Mouse (Mus musculus): ENCODE results near the gene Rsph10b. TPM values are rescaled to one million over a fixed set of nuclear protein-coding genes. Genes with fewer than 3 reads are reported as not detected.

Gene Rsph10b
- 1.9 and 2.1 TPM in 2 replicates for polyA plus RNA-seq (2015; fragmentation: Nextera tagmentation; extraction: Ambion mirVana)

DNA sequence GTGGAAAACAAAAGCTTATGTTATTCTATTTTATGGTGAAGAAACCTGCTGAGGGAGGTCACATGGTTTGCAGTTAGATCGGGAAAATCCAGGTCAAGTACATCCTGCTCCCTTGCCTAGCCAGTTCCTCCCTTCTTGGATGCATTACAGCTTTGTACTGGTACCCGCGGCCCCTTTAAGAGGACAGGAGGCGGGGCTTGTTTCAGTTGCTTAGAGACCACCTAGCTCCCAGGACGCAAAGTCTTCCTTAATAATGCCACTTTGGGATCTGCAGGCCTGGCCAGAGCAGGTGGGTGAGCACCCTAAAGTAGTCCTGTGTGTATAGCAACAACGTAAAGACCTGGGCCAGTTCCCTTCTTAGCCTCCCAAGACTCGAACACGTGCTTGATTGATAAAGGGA is at the start of gene Rsph10b:
Gene Rsph10b, plus strand, starts transcription at position 205 of the 400 bp plus-strand sequence.
- H3K4me2 ChIP-seq (replicated peaks), result peak within 1 kb of the TSS; percentile 12; the same call in 1 of the 2 replicates
- H3K4me3 ChIP-seq, result peak within 1 kb of the TSS; percentile 7; the same call in 1 of the 2 replicates
- ATAC-seq (replicated peaks), result no peak

DNA sequence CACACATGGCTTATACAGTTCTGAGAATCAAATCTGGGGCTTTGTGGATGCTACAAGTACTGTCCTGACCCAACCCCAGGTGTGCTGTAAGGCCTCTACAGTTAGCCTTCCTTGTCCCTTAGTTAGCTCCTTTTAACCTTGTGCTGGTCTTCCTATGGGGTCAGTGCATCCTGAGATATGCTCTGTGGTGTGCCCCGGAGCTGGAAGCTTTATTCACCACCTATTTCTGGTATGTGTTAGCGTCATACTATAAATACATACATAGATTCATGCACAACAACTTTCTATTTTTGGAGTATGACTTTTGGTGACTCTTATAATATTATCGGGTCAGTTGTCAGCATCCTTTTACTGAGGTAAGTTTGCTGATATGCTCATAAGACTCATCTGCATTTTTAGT is 47.6 kb upstream of the Rsph10b start:
- ATAC-seq (replicated peaks), result no peak
- no peak overlapping the region for H3K9ac ChIP-seq (replicated peaks)
- no peak overlapping the region for H3K4me3 ChIP-seq
- H3K36me3 ChIP-seq, result peaks cover 93% of the 10 kb centered on the region
- no peaks in the 10 kb centered on the region for H3K27me3 ChIP-seq
- 96% methylated on average over 3 of the region's 3 CpGs for WGBS
- H3K27ac ChIP-seq (replicated peaks), result no peak overlapping the region
- H3K4me1 ChIP-seq, result no peaks in the 10 kb centered on the region
- H3K4me2 ChIP-seq (replicated peaks), result no peak overlapping the region
- H3K9me3 ChIP-seq, result no peaks in the 10 kb centered on the region

More for the DNA sequence above, at the start of gene Rsph10b:
- Histone ChIP-seq H3K27me3 (no peaks in the 10 kb centered on the region), H3K36me3 (peaks cover 39% of the 10 kb centered on the region), H3K9me3 (no peaks in the 10 kb centered on the region), H3K4me1 (peaks cover 3% of the 10 kb centered on the region; the same call in 1 of the 2 replicates), H3K27ac (replicated peaks) (no peak within 1 kb of the TSS), H3K9ac (replicated peaks) (no peak within 1 kb of the TSS)
- 12% methylated on average over 8 of the region's 8 CpGs for WGBS

DNA sequence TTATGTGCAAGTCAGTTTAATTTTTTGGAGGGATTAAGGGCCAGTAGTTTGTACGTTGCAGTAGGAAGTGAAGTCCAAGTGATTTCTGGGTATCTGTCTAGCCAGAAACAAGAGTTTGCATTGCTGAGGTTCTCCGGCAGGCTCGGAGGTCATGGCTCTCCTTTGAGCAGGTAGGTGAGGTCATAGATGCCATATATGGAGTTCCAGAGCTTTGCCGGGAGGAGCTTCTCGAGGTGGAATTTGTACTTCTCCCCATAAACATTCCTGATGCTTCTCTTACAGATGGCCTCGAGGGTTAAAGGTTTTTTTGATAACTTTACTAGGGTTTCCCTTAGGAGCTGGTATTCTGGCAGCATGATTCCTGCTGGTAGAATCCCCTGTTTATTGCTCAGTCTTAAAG is 42.1 kb upstream of the Rsph10b start:
- Histone ChIP-seq H3K4me2 (replicated peaks) (no peak overlapping the region), H3K4me3 (no peak overlapping the region), H3K36me3 (peaks cover 58% of the 10 kb centered on the region), H3K27me3 (no peaks in the 10 kb centered on the region), H3K9me3 (no peaks in the 10 kb centered on the region), H3K9ac (replicated peaks) (no peak overlapping the region), H3K27ac (replicated peaks) (no peak overlapping the region), H3K4me1 (no peaks in the 10 kb centered on the region)
- 89% methylated on average over 6 of the region's 6 CpGs for WGBS
- no peak for ATAC-seq (replicated peaks)

DNA sequence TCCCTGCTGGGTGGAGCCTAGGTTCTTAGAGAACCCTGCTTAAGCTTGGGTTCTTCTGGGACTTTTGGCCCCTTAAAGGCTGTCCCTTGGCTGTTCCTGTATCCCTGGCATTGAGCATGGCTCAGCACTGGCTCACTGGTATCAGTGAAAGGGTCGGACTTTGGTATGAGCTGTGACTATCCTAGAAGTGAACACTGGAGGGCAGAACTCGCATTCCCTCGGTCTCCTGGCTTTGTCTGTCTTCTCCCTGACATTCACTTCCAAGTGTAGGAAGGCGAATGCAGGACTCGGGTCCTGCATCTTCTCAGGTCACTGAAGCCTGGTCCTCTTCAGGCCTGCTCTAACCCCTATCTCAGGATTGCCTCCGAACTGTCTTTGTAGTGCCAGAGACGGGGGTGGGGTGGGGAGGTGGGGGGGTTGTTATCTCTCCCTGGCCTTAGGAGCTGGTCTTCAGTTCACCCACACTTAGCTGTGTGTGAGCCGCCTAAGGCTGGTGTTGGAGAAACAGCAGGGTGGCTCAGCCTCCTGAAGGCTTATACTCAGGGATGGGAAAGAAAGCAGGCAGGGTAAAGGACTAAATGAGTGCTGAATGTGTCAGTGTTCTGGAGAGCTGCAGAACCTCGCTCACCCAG is 40.5 kb upstream of the Rsph10b start:
- Histone ChIP-seq H3K36me3 (peaks cover 45% of the 10 kb centered on the region), H3K27me3 (no peaks in the 10 kb centered on the region), H3K4me1 (no peaks in the 10 kb centered on the region), H3K9me3 (no peaks in the 10 kb centered on the region), H3K4me3 (no peak overlapping the region), H3K9ac (replicated peaks) (no peak overlapping the region), H3K27ac (replicated peaks) (no peak overlapping the region), H3K4me2 (replicated peaks) (no peak overlapping the region)
- ATAC-seq (replicated peaks), result no peak
- 76% methylated on average over 9 of the region's 9 CpGs for WGBS

DNA sequence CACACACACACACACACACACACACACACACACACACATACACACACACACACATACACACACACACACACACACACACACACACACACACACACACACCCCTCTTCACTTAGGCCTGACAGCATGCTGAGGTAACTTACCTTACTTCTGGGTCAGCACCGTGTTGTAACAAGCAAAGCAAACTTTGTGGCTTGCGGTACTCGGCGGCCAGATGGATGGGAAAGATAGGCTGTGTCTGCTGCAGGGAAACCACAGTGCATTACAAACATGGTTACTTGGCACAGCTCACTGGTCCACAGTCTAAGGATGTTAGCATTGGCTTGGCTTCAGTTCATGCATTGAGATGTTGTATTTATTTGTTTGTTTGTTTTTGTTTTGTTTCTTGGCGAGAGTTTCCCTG is 39.4 kb upstream of the Rsph10b start:
- 80% methylated on average over 5 of the region's 5 CpGs for WGBS
- H3K4me2 ChIP-seq (replicated peaks), result no peak overlapping the region

DNA sequence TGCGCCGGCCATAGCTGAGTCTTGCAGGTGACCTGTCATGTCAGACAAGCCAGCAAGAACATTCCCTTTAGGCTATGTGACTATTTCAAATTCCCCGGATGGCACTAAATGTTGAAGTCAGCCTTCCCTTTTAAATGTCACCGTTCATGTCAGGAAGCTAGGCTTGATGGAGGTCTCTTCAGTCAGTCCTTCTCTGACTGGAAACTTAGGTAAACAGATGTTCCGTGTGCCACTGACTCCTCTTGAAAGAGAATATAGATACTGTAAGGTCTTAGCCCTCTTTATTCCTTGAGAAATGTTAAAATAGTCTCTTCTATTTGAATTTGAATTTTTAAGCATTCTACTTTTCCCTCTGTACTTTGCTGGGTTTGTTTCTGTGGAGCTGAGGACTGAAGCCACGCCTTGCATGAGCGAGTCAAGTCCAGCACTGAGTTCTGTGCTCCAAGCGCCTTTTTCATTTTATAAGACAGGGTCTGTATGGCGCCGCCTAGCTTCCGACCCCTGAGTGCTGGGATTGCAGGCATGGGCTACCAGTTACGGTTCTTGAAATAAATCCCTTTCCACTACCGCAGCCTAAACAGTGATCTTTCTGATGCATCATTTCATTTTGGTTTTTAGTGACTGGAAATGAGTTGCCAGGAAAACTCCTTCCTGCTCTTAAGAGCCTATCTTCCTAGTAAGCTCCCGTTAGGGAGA is 35.1 kb upstream of the Rsph10b start, which contains the start of gene Ankrd61:
Gene Ankrd61, minus strand, starts transcription at position 51 of the 696 bp plus-strand sequence.
- Histone ChIP-seq H3K36me3 (peaks cover 54% of the 10 kb centered on the region), H3K9me3 (no peaks in the 10 kb centered on the region), H3K4me2 (replicated peaks) (no peak within 1 kb of the TSS), H3K4me3 (no peak within 1 kb of the TSS), H3K27ac (replicated peaks) (no peak within 1 kb of the TSS), H3K27me3 (no peaks in the 10 kb centered on the region), H3K4me1 (no peaks in the 10 kb centered on the region), H3K9ac (replicated peaks) (no peak within 1 kb of the TSS)
- ATAC-seq (replicated peaks), result no peak
- WGBS, result 88% methylated on average over 14 of the region's 14 CpGs

More for the DNA sequence above, 39.4 kb upstream of the Rsph10b start:
- no peaks in the 10 kb centered on the region for H3K9me3 ChIP-seq
- no peak overlapping the region for H3K9ac ChIP-seq (replicated peaks)
- H3K27me3 ChIP-seq, result no peaks in the 10 kb centered on the region
- no peak overlapping the region for H3K27ac ChIP-seq (replicated peaks)
- no peaks in the 10 kb centered on the region for H3K4me1 ChIP-seq
- no peak for ATAC-seq (replicated peaks)
- no peak overlapping the region for H3K4me3 ChIP-seq
- peaks cover 47% of the 10 kb centered on the region for H3K36me3 ChIP-seq

DNA sequence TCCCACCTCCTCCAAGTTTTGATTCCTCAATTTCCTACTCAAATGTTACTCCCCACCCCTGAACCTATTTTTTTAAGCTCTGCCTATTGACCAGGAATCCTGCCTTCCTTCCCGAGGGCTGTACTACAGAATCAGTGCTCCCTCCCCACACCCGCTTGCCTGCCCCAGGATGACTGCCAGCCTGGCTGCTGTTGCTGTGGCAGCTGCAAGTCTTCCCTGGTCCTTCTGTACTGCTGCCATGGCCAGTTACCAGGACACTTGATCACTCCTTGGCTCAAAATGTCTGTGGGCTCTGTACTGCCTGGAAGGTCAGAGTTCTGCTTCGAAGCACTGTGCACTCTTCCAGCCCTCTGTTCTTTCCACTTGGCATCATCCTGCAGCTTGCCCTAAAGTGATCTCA is 30.7 kb upstream of the Rsph10b start:
- Histone ChIP-seq H3K27me3 (no peaks in the 10 kb centered on the region), H3K9ac (replicated peaks) (no peak overlapping the region), H3K4me2 (replicated peaks) (no peak overlapping the region), H3K9me3 (no peaks in the 10 kb centered on the region), H3K36me3 (peaks cover 78% of the 10 kb centered on the region), H3K4me3 (no peak overlapping the region), H3K27ac (replicated peaks) (no peak overlapping the region), H3K4me1 (no peaks in the 10 kb centered on the region)
- no peak for ATAC-seq (replicated peaks)
- 88% methylated on average over 3 of the region's 3 CpGs for WGBS

DNA sequence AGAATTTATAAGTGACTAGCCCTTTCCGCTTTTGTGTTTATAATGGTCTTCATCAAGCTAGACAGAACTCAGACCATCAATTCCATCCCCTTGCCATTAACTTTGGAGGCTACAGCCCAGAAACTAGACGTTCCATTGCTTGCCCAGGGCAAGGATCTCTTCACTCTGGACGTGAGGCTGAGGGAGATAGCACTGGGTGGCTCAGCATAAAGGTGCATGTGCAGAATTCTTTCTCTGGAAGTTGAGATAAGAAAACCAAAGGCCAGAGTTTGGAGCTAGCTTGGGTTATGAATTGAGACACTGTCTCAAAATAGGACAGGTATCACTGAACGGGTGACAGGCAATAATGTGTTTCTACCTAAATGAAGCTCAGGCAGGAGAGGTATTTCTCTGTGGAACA is 29.0 kb upstream of the Rsph10b start:
- H3K4me2 ChIP-seq (replicated peaks), result no peak overlapping the region
- no peaks in the 10 kb centered on the region for H3K9me3 ChIP-seq
- no peak for ATAC-seq (replicated peaks)
- no peak overlapping the region for H3K27ac ChIP-seq (replicated peaks)
- H3K4me3 ChIP-seq, result no peak overlapping the region
- WGBS, result 91% methylated on average over 4 of the region's 4 CpGs
- H3K27me3 ChIP-seq, result no peaks in the 10 kb centered on the region
- H3K36me3 ChIP-seq, result peaks cover 65% of the 10 kb centered on the region
- no peak overlapping the region for H3K9ac ChIP-seq (replicated peaks)
- H3K4me1 ChIP-seq, result peaks cover 10% of the 10 kb centered on the region

DNA sequence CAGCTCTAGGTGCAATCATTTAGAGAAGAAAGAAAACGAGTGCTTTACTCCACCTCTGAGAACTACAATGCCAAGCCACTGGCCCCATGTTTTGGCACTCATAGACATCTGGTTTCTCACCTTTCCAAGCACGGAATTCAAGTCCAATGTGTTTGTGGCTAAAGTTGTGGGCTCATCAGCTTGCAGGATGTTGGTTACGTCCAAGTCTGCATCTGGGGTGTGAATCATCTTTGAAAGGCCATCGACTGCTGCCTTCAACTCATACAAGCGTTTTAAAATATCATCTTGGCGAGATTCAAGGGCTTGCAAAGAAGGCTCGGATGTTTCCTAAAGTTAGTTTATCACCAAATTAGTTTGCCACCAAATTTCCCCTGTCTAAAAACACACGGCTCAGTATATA is 26.4 kb upstream of the Rsph10b start:
- no peak overlapping the region for H3K9ac ChIP-seq (replicated peaks)
- no peak for ATAC-seq (replicated peaks)
- peaks cover 23% of the 10 kb centered on the region for H3K4me1 ChIP-seq
- H3K27ac ChIP-seq (replicated peaks), result no peak overlapping the region
- H3K4me3 ChIP-seq, result no peak overlapping the region
- WGBS, result 87% methylated on average over 8 of the region's 8 CpGs
- no peaks in the 10 kb centered on the region for H3K27me3 ChIP-seq
- peaks cover 41% of the 10 kb centered on the region for H3K36me3 ChIP-seq
- no peak overlapping the region for H3K4me2 ChIP-seq (replicated peaks)
- no peaks in the 10 kb centered on the region for H3K9me3 ChIP-seq

DNA sequence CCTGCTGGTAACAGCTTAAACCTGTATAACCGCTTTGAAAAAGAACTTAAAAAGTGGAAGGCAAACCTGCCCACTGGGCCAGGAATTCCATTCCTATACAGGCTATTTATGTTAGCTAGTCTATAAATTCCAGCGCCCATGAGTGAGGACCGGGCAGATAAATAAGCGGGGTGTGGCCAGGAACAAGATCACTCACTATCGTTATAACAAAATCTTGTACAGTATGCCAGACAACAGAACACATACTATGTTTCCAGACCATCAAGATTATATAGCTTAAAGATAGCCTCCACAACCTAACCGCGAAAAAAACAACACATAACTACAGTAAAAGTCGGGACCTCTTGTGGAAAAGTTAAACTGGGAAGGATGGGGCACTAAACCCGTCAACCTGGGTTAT is 23.9 kb upstream of the Rsph10b start:
- 2% methylated on average over 9 of the region's 9 CpGs for WGBS
- H3K4me2 ChIP-seq (replicated peaks), result peak overlapping the region; percentile 63
- no peaks in the 10 kb centered on the region for H3K9me3 ChIP-seq
- H3K27ac ChIP-seq (replicated peaks), result peak overlapping the region; percentile 91
- H3K9ac ChIP-seq (replicated peaks), result peak overlapping the region; percentile 63
- H3K36me3 ChIP-seq, result peaks cover 21% of the 10 kb centered on the region
- H3K4me1 ChIP-seq, result peaks cover 23% of the 10 kb centered on the region
- ATAC-seq (replicated peaks), result no peak; the same call in 1 of the 2 replicates
- H3K27me3 ChIP-seq, result no peaks in the 10 kb centered on the region
- peak overlapping the region; percentile 53 for H3K4me3 ChIP-seq

DNA sequence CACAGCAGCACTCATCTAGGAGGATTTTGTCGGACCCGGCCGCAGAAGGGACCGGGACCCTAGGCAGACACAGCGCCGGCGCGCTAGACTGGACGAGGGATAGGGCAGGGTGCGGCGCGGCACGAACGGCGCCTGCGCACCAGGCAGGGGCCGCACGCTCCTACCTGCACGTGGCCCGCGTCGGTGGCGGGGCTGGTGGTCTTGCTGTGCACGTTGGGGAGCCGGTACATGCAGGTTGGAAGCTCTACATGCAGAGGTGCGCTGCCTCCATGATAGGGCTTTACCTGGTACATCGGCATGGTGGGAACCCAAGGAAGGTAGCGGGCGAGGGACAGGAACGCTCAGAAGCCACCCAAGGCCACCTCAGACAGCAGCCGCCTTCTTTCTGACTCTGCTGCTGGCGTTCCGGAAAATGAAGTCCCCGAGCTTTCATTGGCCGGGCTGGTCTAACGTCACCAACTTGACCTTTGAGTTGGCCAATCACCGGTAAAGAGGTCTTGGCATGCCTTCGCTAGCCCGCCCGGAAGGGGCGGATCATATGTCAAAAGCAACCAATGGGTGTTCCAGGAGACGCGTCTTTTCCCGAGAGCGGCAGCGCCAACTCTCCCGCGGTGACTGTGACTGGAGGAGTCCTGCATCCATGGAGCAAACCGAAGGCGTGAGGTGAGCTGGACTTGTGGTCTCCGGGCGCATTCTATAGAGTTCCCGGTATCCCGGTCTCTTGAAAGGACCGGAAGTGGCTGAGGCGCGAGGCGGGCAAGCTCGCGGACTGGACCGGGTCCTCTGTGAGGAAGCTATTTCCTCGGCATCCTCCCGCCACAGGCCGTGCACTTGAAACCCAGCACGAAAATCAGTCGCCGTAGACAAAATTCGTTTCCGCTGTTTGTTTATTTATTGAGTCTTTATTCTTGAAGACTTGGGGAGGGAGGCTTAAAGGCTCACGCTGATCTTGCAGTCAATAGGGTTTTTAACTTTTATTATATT is 23.1 kb upstream of the Rsph10b start, which contains the start of the genes Aimp2 and Pms2:
Gene Aimp2, minus strand, starts transcription at position 431 of the 984 bp plus-strand sequence.
Gene Pms2, plus strand, starts transcription at position 548 of the 984 bp plus-strand sequence.
- peaks cover 20% of the 10 kb centered on the region for H3K36me3 ChIP-seq
- peaks cover 23% of the 10 kb centered on the region for H3K4me1 ChIP-seq
- H3K4me2 ChIP-seq (replicated peaks), result peak within 1 kb of the TSS; percentile 63
- under 1% methylated on average over 70 of the region's 70 CpGs for WGBS
- peak within 1 kb of the TSS; percentile 53 for H3K4me3 ChIP-seq
- peak within 1 kb of the TSS; percentile 63 for H3K9ac ChIP-seq (replicated peaks)
- H3K27me3 ChIP-seq, result no peaks in the 10 kb centered on the region
- H3K27ac ChIP-seq (replicated peaks), result peak within 1 kb of the TSS; percentile 91
- H3K9me3 ChIP-seq, result no peaks in the 10 kb centered on the region
- ATAC-seq (replicated peaks), result peak; percentile 100

All from forebrain, embryonic 15.5 days (tissue).